Mouse (Mus musculus) right cerebral cortex, postnatal 10 days (tissue): ENCODE data around the gene Sox30.
A peak's percentile ranks its signal among the peaks of the same experiment; 100 is the strongest.

Source experiments
- DNase-seq, 2 experiments: peaks; one replicate each; pipeline ENCODE4 v3.0.0; 2021; ENCODE audit warnings: low spot score in 2 of 2

Gene Sox30

GRCm38 (mm10) chr11:45979946-45980892 is at the start of gene Sox30:
TSS of gene Sox30 (plus strand) at chr11:45980310.
- DNase-seq = peak; percentile 73 to 77

- DNase-seq = no peak
Measured at GRCm38 (mm10) chr11:45932771-45933170, 47.3 kb upstream of the Sox30 start.

- DNase-seq = peak in 1 of 2 experiments; percentile 57
Measured at GRCm38 (mm10) chr11:45937478-45937877, 42.6 kb upstream of the Sox30 start.

- no peak for DNase-seq
Measured at GRCm38 (mm10) chr11:45938917-45939316, 41.2 kb upstream of the Sox30 start.

- peak in 1 of 2 experiments; percentile 18 for DNase-seq
Measured at GRCm38 (mm10) chr11:45942281-45942680, 37.8 kb upstream of the Sox30 start.

GRCm38 (mm10) chr11:45943108-45943705 is 36.9 kb upstream of the Sox30 start:
- DNase-seq = peak; percentile 78 to 85

- peak; percentile 44 to 63 for DNase-seq
Measured at GRCm38 (mm10) chr11:45943891-45944642, 36.0 kb upstream of the Sox30 start.

- peak; percentile 94 to 96 for DNase-seq
Measured at GRCm38 (mm10) chr11:45944643-45945156, 35.4 kb upstream of the Sox30 start, which contains the start of gene Lsm11. TSS of gene Lsm11 (minus strand) at chr11:45944935.

GRCm38 (mm10) chr11:45946796-45947195 is 33.3 kb upstream of the Sox30 start:
- DNase-seq = no peak

- DNase-seq = peak; percentile 46 to 58
Measured at GRCm38 (mm10) chr11:45947491-45947890, 32.6 kb upstream of the Sox30 start.

- DNase-seq = peak; percentile 93 to 94
Measured at GRCm38 (mm10) chr11:45955127-45955627, 24.9 kb upstream of the Sox30 start, which contains the start of gene Thg1l. TSS of gene Thg1l (minus strand) at chr11:45955494.

- DNase-seq = no peak
Measured at GRCm38 (mm10) chr11:45959598-45959997, 20.5 kb upstream of the Sox30 start.

GRCm38 (mm10) chr11:45960003-45960402 is 20.1 kb upstream of the Sox30 start:
- DNase-seq = no peak

GRCm38 (mm10) chr11:45966896-45967295 is 13.2 kb upstream of the Sox30 start:
- no peak for DNase-seq

GRCm38 (mm10) chr11:45968466-45968865 is 11.6 kb upstream of the Sox30 start:
- no peak for DNase-seq

GRCm38 (mm10) chr11:45973635-45974034 is 6.5 kb upstream of the Sox30 start:
- no peak for DNase-seq

GRCm38 (mm10) chr11:45974466-45974865 is 5.6 kb upstream of the Sox30 start:
- no peak for DNase-seq

GRCm38 (mm10) chr11:45976061-45976460 is 4.0 kb upstream of the Sox30 start:
- DNase-seq = no peak

- no peak for DNase-seq
Measured at GRCm38 (mm10) chr11:45980893-45981253, 763 bp downstream of the Sox30 start.

- DNase-seq = peak; percentile 29
Measured at GRCm38 (mm10) chr11:45991604-45992003, 11.5 kb downstream of the Sox30 start.

- DNase-seq = no peak
Measured at GRCm38 (mm10) chr11:45992087-45992486, 12.0 kb downstream of the Sox30 start.

- peak; percentile 72 to 86 for DNase-seq
Measured at GRCm38 (mm10) chr11:46016061-46016460, 36.0 kb downstream of the Sox30 start.
